Mouse (Mus musculus) liver, embryonic 12.5 days (tissue): ENCODE data around the gene 4921539E11Rik. TPM values are rescaled to one million over a fixed set of nuclear protein-coding genes. Genes with fewer than 3 reads are reported as not detected.

ENCODE experiments used
- ATAC-seq: fragments of 200-750 bp; cut with Nextera tagmentation; 2 replicates; pipeline ENCODE4 v1.8.0; 2017; ENCODE audit warnings: moderate number of reproducible peaks, mild to moderate bottlenecking, moderate library complexity
- H3K27ac ChIP-seq: fragments of 300-500 bp; sonication (generic); 2 replicates; pipeline ENCODE4 v1.5.1; 2016; ENCODE audit warnings: mild to moderate bottlenecking
- H3K27me3 ChIP-seq: fragments of 300-500 bp; sonication (generic); replicated peaks from 2 replicates; pipeline ENCODE4 v1.6.1; 2016; ENCODE audit warnings: mild to moderate bottlenecking, moderate library complexity
- H3K36me3 ChIP-seq: fragments of 300-500 bp; sonication (generic); 2 replicates; pipeline ENCODE4 v1.6.1; 2016; ENCODE audit warnings: mild to moderate bottlenecking, moderate library complexity
- H3K4me1 ChIP-seq: fragments of 300-500 bp; sonication (generic); 2 replicates; pipeline ENCODE4 v1.6.1; 2016
- H3K4me2 ChIP-seq: fragments of 300-500 bp; sonication (generic); 2 replicates; pipeline ENCODE4 v1.6.1; 2016; ENCODE audit warnings: mild to moderate bottlenecking, moderate library complexity
- H3K4me3 ChIP-seq: fragments of 300-500 bp; sonication (generic); 2 replicates; pipeline ENCODE4 v1.5.1; 2016; ENCODE audit warnings: mild to moderate bottlenecking, moderate library complexity
- H3K9ac ChIP-seq: fragments of 300-500 bp; sonication (generic); 2 replicates; pipeline ENCODE4 v1.6.1; 2016; ENCODE audit warnings: mild to moderate bottlenecking, moderate library complexity
- H3K9me3 ChIP-seq: fragments of 300-500 bp; sonication (generic); replicated peaks from 2 replicates; pipeline ENCODE4 v1.6.1; 2016; ENCODE audit warnings: mild to moderate bottlenecking, moderate library complexity
- WGBS: fragments of 180-500 bp; shearing (Covaris S2); methylation state at CpG from one replicate; pipeline ENCODE4 v1.1.7; 2016; ENCODE audit not compliant: insufficient replicate concordance; 5-methylcytosine and 5-hydroxymethylcytosine counted together
- polyA plus RNA-seq: library from polyadenylated mRNA; unstranded; fragments of >200 nt; fragmentation: Nextera tagmentation; extraction: Ambion mirVana; gene quantifications from 2 replicates; pipeline ENCODE4 v1.2.1, GENCODE M21; 2016

Gene 4921539E11Rik
- polyA plus RNA-seq: not detected in 2 replicates

DNA sequence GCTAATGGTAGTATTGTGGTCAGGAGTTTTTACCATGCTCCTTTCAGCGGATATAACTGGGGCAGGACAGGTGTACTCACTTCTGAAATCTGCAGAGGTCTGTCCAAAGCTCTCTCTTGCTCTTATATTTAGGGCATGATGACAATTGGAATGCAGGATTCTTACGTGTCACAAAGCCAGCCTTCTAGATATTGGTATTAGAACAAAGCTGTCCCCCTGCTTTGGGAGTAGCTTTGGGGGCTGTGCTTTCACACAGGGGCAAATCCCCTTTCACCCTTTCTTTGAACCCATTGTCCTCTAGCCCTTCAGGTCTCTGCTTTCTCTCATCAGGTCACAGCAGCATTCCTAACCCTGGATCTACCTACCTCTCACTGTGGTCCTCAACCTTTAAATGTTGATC, at the start of gene 4921539E11Rik:
4921539E11Rik (minus strand) TSS at position 101 of the 400 bp plus-strand sequence.
- no peak within 1 kb of the TSS for H3K4me2 ChIP-seq
- H3K27ac ChIP-seq: no peak within 1 kb of the TSS
- no peak within 1 kb of the TSS for H3K9ac ChIP-seq
- H3K36me3 ChIP-seq: no peaks in the 10 kb centered on the region
- H3K4me1 ChIP-seq: no peaks in the 10 kb centered on the region
- H3K9me3 ChIP-seq: no peaks in the 10 kb centered on the region
- H3K4me3 ChIP-seq: no peak within 1 kb of the TSS
- no peaks in the 10 kb centered on the region for H3K27me3 ChIP-seq
- 56% methylated on average over 2 of the region's 2 CpGs for WGBS
- no peak for ATAC-seq

DNA sequence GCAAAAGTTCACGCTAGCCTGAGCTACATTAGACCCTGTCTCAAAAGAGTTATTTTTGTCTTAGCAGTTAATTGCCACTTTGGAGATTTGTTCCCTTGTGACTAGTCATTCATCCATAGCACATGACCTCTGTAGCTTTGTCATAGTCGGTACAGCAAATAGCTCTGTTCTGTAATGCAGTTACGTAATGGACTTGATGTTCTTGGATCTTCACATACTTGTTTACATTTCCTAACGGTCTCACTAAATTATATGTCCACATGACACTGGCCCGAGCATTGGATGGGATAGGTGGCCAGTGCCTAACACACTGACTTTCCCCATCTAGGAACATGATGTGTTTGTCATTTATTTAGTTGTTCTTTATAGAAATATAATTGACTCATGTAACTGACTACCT, 44.5 kb upstream of the 4921539E11Rik start:
- 73% methylated on average over 5 of the region's 5 CpGs for WGBS
- H3K36me3 ChIP-seq: peaks cover 21% of the 10 kb centered on the region
- no peak overlapping the region for H3K9ac ChIP-seq
- no peak overlapping the region for H3K4me3 ChIP-seq
- H3K4me1 ChIP-seq: no peaks in the 10 kb centered on the region
- no peak overlapping the region for H3K4me2 ChIP-seq
- no peaks in the 10 kb centered on the region for H3K27me3 ChIP-seq
- no peak overlapping the region for H3K27ac ChIP-seq
- H3K9me3 ChIP-seq: no peaks in the 10 kb centered on the region
- no peak for ATAC-seq

DNA sequence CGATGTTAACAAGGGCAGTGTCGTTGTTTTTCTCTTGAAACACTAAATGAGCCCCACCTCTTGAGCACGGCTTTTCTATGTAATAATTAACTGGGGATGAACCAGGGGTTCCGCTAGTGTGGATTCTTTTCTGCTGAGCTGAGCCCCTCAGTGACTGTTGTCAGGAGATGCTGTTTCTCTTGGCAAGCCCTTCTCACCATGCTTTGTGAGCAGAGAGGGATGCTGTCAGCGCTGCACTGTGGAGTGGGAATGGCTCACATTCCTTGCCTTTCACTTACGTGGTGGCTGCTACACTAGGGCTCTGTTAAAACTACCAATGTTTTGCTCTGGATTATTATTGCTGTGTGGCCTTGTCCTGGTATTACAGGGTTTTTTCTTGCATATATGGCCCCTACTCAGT, 38.7 kb upstream of the 4921539E11Rik start:
- Histone ChIP-seq H3K4me2 (no peak overlapping the region), H3K4me3 (no peak overlapping the region), H3K9ac (no peak overlapping the region), H3K27ac (no peak overlapping the region), H3K36me3 (peaks cover 34% of the 10 kb centered on the region), H3K27me3 (no peaks in the 10 kb centered on the region), H3K4me1 (no peaks in the 10 kb centered on the region), H3K9me3 (no peaks in the 10 kb centered on the region)
- 81% methylated on average over 6 of the region's 6 CpGs for WGBS
- no peak for ATAC-seq

DNA sequence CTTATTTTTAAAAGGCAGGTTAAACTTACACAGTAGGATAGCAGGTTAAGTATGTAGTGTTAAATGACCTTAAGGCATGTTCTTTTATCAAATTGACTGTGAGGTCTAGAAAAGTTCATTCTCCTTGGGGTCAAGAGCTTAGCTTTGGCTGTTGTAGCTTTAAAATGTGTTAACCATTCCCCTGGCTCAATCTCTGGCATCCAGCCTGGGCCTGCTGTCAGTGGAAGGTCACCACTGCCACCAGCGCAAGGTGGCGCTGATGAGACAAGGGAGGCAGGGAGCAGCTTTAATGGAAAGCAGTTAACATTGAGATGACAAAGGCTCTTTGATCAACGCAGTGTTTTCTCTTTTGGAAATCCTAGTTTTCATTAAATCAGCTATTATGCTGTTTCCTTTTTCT, 36.3 kb upstream of the 4921539E11Rik start:
- Histone ChIP-seq H3K27ac (no peak overlapping the region), H3K4me3 (no peak overlapping the region), H3K4me2 (no peak overlapping the region), H3K36me3 (peaks cover 27% of the 10 kb centered on the region), H3K4me1 (no peaks in the 10 kb centered on the region), H3K27me3 (no peaks in the 10 kb centered on the region), H3K9ac (no peak overlapping the region), H3K9me3 (no peaks in the 10 kb centered on the region)
- 64% methylated on average over 3 of the region's 3 CpGs for WGBS
- no peak for ATAC-seq

DNA sequence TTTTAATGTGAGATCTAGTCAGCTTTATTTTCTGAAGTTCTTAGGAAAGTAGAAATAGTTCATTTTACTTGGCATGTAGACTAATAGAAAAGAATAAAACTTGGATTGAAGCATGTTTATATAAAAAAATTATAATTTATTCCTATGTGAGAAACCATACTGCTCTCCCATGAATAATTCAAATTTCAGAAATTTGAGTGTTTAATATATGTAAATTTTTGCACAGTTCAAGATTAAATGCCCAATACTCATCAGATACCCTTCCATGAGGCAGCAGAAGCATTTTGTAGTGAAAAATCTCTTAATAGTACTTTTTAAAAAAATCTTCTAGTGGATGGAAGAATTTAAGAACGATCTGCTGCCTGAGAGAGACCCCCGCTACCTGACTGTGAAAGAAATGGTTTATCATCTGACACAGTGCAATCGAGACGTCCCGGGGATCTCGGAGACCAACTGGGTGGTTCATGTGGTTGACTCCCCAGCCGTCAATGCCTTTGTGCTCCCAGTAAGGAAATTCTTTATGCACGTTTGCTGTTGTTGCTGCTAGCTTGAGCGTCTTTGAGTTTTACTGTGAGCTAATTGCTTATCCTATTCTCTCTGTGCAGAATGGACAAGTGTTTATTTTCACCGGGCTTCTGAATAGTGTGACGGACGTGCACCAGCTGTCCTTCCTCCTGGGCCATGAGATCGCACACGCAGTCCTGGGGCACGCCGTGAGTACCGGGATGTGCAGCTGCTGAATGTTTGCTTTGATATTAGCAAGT, 34.2 kb upstream of the 4921539E11Rik start:
- Histone ChIP-seq H3K4me2 (no peak overlapping the region), H3K36me3 (peaks cover 24% of the 10 kb centered on the region), H3K9me3 (no peaks in the 10 kb centered on the region), H3K9ac (no peak overlapping the region), H3K27me3 (no peaks in the 10 kb centered on the region), H3K4me3 (no peak overlapping the region), H3K27ac (no peak overlapping the region), H3K4me1 (no peaks in the 10 kb centered on the region)
- ATAC-seq: no peak
- 76% methylated on average over 17 of the region's 17 CpGs for WGBS

DNA sequence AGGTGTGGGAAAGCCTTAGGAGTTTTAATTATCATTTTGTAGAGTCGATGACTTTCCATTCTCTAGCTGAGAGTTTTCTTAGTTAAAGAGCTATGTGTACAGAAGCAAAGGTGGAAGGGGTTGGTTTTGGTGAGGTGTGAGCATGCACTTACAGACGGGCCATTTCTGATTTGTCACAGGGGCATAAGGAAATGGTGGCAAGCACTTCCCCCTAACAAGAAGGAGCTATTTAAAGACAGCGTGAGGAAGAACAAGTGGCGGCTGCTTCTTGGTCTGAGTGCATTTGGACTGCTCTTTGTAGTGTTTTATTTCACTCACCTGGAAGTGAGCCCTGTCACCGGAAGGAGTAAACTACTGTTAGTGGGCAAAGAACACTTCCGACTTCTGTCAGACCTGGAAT, 30.8 kb upstream of the 4921539E11Rik start:
- H3K27me3 ChIP-seq: no peaks in the 10 kb centered on the region

DNA sequence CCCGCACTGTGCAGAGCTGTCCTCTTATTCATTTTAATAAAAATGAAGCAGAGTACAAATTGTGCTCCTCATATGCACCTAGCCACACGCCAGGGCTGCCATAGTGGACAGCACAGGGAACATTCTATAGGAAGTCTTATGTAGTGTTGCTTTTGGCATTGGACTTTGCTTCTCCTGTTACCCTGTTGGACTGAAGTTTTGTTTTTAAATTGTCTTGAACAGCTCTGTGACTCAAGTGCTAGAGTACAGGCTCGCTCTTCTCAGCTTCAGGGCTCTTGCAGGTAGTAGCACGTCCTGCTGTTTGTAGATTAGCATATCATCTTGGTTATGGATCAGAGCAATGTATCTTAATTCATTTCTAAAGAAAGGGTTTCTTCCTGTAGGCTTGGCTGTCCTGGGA, 25.2 kb upstream of the 4921539E11Rik start:
- peaks cover 4% of the 10 kb centered on the region; the same call in 1 of the 2 replicates for H3K27me3 ChIP-seq
- H3K4me3 ChIP-seq: no peak overlapping the region
- H3K9ac ChIP-seq: no peak overlapping the region
- no peak for ATAC-seq
- no peaks in the 10 kb centered on the region for H3K9me3 ChIP-seq
- peaks cover 11% of the 10 kb centered on the region for H3K4me1 ChIP-seq
- 72% methylated on average over 4 of the region's 4 CpGs for WGBS
- peaks cover 7% of the 10 kb centered on the region; the same call in 1 of the 2 replicates for H3K36me3 ChIP-seq
- no peak overlapping the region for H3K4me2 ChIP-seq
- no peak overlapping the region for H3K27ac ChIP-seq

More for the DNA sequence above, 30.8 kb upstream of the 4921539E11Rik start:
- no peak overlapping the region for H3K9ac ChIP-seq
- no peak overlapping the region for H3K4me3 ChIP-seq
- no peak overlapping the region for H3K27ac ChIP-seq
- H3K4me1 ChIP-seq: no peaks in the 10 kb centered on the region
- H3K36me3 ChIP-seq: peaks cover 21% of the 10 kb centered on the region
- WGBS: 62% methylated on average over 6 of the region's 6 CpGs
- H3K9me3 ChIP-seq: no peaks in the 10 kb centered on the region
- no peak overlapping the region for H3K4me2 ChIP-seq
- no peak for ATAC-seq

DNA sequence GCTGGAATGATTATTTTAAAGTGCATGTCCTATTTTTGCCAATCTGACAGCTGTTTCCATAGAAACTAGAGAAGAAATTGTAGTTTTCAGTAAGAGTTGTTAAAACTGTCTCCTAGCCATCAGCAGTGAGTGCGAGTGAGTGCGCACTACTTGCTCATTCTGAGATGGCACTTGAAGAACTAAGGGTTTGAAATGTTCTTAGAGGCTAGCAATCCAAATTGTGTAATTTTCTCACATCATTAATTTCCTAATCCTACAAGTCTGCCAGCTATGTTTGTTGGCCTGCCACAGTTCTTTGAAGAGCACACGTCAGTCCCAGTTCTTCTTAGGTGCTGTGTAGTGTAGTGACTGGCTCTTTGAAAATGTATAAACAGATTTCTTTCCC, 23.9 kb upstream of the 4921539E11Rik start:
- Histone ChIP-seq H3K4me3 (peak overlapping the region; percentile 78), H3K27me3 (peaks cover 7% of the 10 kb centered on the region; the same call in 1 of the 2 replicates), H3K9ac (peak overlapping the region; percentile 84; the same call in 1 of the 2 replicates), H3K4me1 (peaks cover 11% of the 10 kb centered on the region), H3K36me3 (peaks cover 7% of the 10 kb centered on the region; the same call in 1 of the 2 replicates), H3K27ac (no peak overlapping the region), H3K9me3 (no peaks in the 10 kb centered on the region), H3K4me2 (peak overlapping the region; percentile 83)
- 52% methylated on average over 3 of the region's 3 CpGs for WGBS
- no peak for ATAC-seq

DNA sequence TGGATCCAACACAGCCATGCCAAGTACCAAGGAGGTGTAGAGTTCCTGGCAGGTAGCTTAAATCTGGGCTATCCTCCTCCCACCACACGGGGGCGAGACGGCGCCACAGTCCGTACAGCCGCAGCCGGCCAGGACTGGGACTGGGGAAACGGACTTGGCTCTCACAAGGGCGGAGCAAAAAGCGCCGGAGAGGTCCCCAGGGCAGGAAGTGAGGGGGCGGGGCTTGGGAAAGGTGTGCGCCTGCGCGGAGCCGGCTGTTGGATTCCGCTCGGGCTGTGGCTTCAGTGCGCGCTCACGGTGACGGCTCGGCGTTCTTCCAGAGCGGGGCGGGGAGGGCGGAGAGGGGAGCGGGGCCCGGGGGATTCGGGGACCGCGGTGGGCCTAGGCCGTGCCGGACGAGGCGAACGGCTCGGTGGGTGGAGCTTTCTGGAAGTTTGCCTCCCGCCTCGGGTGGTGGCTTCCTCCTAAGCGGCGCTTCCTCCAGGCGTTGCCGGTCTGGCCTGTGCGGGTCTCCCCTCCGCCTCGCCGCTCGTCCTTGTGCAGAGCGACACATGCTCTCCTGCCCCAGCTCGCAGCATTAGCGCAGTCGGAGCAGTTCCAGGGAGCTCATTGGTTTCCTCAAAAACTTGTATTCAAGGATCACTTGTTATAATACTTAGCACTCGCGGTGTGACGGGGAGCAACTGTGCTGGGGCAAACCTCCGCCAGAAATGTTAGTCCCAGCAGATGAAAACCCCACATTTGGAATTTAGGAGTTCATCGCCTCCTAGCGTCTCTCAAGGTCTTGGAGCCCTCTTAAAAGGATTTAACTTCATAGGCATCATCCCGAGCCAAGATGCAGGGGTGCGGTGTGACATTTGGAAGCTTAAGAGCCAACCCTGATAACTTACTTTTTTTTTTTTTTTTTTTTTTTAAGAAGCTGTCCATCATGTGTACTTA, 23.2 kb upstream of the 4921539E11Rik start, which contains the start of gene Oma1:
Oma1 (plus strand) TSS at position 226 of the 939 bp plus-strand sequence.
- H3K9me3 ChIP-seq: no peaks in the 10 kb centered on the region
- H3K36me3 ChIP-seq: peaks cover 2% of the 10 kb centered on the region; the same call in 1 of the 2 replicates
- peak; percentile 99 for ATAC-seq
- under 1% methylated on average over 45 of the region's 61 CpGs for WGBS
- peak within 1 kb of the TSS; percentile 92 for H3K27ac ChIP-seq
- peak within 1 kb of the TSS; percentile 83 for H3K4me2 ChIP-seq
- H3K27me3 ChIP-seq: peaks cover 7% of the 10 kb centered on the region; the same call in 1 of the 2 replicates
- H3K4me1 ChIP-seq: peaks cover 11% of the 10 kb centered on the region
- peak within 1 kb of the TSS; percentile 78 for H3K4me3 ChIP-seq
- peak within 1 kb of the TSS; percentile 84 for H3K9ac ChIP-seq

DNA sequence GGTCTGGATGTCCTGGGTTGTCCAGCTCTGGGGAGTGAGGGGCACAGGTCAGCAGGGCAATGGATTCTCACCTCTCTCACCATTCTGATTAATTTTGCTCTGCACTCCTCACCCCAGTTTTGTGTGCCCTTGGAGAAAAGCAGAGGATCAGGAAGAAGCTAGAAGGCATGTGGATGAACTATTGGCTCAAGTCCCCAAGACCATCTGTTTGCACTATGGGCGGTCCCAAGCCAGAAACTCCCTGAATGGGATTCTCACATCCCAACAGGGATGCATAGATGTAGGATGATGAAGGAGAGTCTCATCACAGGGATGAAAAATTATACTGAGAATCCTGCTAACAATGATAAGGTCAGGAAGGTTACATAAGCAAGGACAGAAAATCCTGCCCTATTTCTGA, 13.2 kb upstream of the 4921539E11Rik start:
- Histone ChIP-seq H3K36me3 (no peaks in the 10 kb centered on the region), H3K4me2 (no peak overlapping the region), H3K9ac (no peak overlapping the region), H3K4me3 (no peak overlapping the region), H3K9me3 (no peaks in the 10 kb centered on the region), H3K27ac (no peak overlapping the region), H3K27me3 (no peaks in the 10 kb centered on the region), H3K4me1 (no peaks in the 10 kb centered on the region)
- no peak for ATAC-seq
- 57% methylated on average over 1 of the region's 1 CpGs for WGBS

DNA sequence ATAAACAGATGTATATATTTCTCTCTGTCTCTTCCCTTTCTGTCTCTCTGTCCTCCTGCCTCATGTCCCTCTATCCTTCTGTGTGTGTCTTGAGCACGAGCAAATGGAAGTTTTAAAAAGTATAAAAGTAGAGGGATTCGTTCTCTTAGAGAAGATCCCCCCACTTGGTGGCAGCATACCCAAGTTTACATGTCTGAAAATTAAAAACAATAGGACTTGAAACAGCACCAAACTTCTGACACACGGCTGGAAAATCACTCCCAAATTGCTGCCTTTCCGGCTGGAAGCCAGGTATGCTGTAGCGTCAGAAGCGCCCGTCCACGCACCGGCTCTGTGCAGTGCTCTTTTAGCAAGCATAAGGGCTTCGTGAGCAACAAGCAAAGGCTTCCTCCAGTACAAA, 8.7 kb upstream of the 4921539E11Rik start:
- Histone ChIP-seq H3K9me3 (no peaks in the 10 kb centered on the region), H3K4me3 (no peak overlapping the region), H3K27ac (no peak overlapping the region), H3K36me3 (no peaks in the 10 kb centered on the region), H3K4me1 (no peaks in the 10 kb centered on the region), H3K27me3 (no peaks in the 10 kb centered on the region), H3K4me2 (no peak overlapping the region), H3K9ac (no peak overlapping the region)
- no peak for ATAC-seq
- WGBS: 69% methylated on average over 10 of the region's 10 CpGs

DNA sequence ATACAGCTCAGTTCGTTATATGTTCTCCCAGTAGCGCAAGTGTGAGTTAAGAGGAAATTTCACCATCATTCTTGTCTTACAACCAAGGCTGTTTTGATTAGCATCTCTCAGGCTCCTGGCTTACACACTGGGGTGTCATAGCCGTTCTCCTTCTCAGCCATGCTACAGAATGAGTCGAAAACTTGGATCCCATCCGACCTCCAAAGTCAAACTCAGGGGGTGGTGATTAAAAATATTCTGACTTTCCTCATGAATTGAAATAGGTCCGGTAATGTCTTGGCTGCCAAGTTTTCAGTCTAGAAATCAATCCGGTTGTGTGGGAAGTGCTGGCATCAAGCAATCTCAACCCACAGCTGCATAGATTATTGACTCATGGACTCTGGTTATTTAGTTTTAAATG, 2.3 kb downstream of the 4921539E11Rik start:
- 63% methylated on average over 7 of the region's 7 CpGs for WGBS
- Histone ChIP-seq H3K36me3 (no peaks in the 10 kb centered on the region), H3K9ac (no peak overlapping the region), H3K27ac (no peak overlapping the region), H3K9me3 (no peaks in the 10 kb centered on the region), H3K27me3 (no peaks in the 10 kb centered on the region), H3K4me1 (no peaks in the 10 kb centered on the region), H3K4me3 (no peak overlapping the region), H3K4me2 (no peak overlapping the region)
- no peak for ATAC-seq
